Mouse (Mus musculus): ENCODE measurements around the gene Sfswap. TPM values are rescaled to one million over a fixed set of nuclear protein-coding genes. Genes with fewer than 3 reads are reported as not detected.
"Not testable (repeated sequence)": the region's sequence is repeated elsewhere in the genome, so short reads cannot be mapped to it uniquely, and the experiment has no call there.

Sfswap gene
- total RNA-seq (2022): 100 to 1,000 TPM in 1 of 4 experiments, 10 to 100 TPM in 3; 78.1 to 101 (median 87.3) TPM

GRCm38 (mm10) chr5:129500722-129501634, at the start of gene Sfswap:
Sfswap (plus strand) TSS chr5:129501221.
- peak; percentile 71 to 91 for DNase-seq (ENCODE audit: low spot score in 2 of 2)

- no peak for DNase-seq (ENCODE audit: low spot score in 2 of 2)
Measured at GRCm38 (mm10) chr5:129452561-129452960, 48.5 kb upstream of the Sfswap start.

- DNase-seq (ENCODE audit: low spot score in 2 of 2): peak; percentile 48 to 84
Measured at GRCm38 (mm10) chr5:129454802-129455528, 46.1 kb upstream of the Sfswap start.

GRCm38 (mm10) chr5:129455529-129455896, 45.5 kb upstream of the Sfswap start:
- DNase-seq (ENCODE audit: low spot score in 2 of 2): no peak

DNA sequence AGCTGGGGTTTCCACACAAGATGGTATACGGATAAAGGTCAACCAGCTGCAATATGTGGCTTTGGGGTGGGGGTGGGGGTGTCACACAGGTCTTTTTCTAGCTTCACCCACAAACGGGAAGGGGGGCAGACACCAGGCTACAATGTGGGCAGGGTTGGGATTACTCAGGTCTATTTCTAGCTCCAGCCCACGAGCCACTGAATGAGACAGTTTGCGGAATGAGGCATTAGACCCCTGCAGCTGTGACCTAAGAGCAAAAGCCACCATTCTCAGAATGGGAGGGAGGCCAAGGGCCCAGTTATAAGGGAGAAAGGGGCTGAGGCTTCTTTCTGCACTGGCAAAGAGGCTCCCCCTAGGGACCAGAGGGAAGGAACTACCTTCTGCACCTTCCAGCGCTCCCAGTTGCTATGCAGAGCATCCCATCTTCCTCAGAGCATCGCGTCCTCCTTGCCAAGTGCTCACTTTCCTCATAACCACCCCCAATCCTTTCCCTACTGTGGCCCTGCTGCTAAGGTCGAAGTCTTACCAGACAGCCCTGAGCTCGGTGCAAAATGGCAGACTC, 44.4 kb upstream of the Sfswap start:
- no peak for DNase-seq (ENCODE audit: low spot score in 2 of 2)

DNA sequence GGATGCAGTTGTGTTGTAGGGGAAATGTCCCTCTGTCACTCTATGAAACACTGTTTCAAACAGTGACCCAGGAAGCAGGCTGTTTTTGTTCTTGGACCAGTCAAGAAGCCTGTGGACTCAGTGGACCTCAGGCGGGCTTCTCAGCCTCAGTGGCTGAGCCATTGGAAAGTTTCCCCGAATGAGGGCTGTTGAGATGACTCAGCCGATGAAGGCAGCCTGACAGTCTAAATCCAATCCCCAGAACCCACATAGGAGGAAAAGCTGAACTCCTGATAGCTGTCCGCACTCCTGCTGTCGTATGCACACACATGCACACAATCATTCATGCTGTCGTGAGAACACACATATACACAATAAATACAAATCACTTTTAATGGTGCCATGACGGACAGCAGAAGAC, 42.9 kb upstream of the Sfswap start:
- DNase-seq (ENCODE audit: low spot score in 2 of 2): no peak

- no peak for DNase-seq (ENCODE audit: low spot score in 2 of 2)
Measured at GRCm38 (mm10) chr5:129458541-129458940, 42.5 kb upstream of the Sfswap start.

GRCm38 (mm10) chr5:129460798-129461476, 40.1 kb upstream of the Sfswap start:
- DNase-seq (ENCODE audit: low spot score in 2 of 2): peak in 1 of 2 experiments; percentile 18

GRCm38 (mm10) chr5:129463648-129464047, 37.4 kb upstream of the Sfswap start:
- not testable (repeated sequence) for DNase-seq (ENCODE audit: low spot score in 2 of 2)

GRCm38 (mm10) chr5:129465788-129466187, 35.2 kb upstream of the Sfswap start:
- peak in 1 of 2 experiments; percentile 79 for DNase-seq (ENCODE audit: low spot score in 2 of 2)

DNA sequence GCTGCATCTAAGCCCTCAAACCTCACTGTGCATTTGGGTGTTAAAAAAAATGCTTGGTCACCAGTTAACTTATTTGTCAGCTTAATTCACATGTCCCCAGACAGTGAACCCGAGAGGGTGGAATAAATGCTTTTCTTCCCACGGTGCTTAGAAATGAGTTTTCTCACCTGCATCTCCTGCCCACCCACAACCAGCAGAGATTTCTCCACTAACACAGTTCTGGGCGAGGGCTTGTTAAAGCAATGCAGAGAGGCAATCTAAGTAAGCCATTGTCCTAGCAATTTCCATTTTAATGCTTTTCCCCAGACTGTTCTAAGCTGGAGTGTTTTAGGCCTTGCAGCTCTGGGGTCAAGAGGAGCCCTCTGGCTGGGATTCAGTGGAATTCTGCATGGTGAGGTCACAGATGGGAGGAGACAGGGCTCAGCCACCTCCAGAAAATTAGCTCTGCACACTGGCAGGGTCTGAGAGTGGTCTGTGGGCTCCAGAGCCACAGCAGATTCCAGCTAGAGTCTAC, 25.4 kb upstream of the Sfswap start:
- DNase-seq (ENCODE audit: low spot score in 2 of 2): no peak

- DNase-seq (ENCODE audit: low spot score in 2 of 2): no peak
Measured at GRCm38 (mm10) chr5:129489879-129490278, 11.1 kb upstream of the Sfswap start.

DNA sequence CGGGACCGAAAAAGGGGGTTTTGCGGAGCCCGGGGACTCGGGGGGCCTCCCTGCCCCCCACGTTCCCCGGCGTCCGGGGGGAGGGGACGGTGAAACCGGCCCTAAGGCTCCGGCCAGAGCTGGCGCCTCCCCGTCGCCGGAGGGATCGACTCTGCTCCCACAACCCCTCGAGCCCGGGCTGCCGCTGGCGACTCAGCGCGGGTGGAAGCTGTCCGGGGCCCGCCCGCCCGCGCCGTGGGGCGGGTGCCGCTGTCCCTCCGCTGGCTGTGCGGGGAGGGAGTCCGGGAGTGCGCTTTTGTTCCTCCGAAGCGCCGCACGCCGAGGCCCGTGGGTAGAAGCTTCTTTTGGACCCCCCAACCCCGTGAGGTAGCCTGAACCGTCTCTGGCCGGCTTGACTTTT, 650 bp downstream of the Sfswap start:
- DNase-seq (ENCODE audit: low spot score in 2 of 2): no peak

GRCm38 (mm10) chr5:129506886-129507285, 5.9 kb downstream of the Sfswap start:
- DNase-seq (ENCODE audit: low spot score in 2 of 2): no peak

DNA sequence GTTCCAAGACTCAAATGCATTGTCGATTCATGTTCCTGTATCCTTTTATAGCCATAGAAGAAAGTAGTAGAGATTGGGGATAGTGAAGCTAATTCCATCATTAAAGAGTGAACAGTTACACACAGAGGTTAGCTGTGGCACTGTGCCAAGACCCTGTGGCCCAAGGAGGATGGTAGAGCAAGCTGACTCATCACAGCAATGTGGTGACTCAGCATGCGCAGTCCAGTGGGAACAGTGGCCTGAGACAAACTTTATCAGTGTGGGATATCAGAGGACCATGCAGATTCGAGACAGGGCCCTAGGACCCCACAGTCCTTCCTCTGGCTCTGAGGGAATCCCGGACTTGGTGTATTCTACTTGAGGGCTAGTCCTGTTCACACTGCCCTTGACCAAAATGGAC, 17.2 kb downstream of the Sfswap start:
- DNase-seq (ENCODE audit: low spot score in 2 of 2): no peak

- no peak for DNase-seq (ENCODE audit: low spot score in 2 of 2)
Measured at GRCm38 (mm10) chr5:129518786-129519185, 17.8 kb downstream of the Sfswap start.

GRCm38 (mm10) chr5:129519591-129519990, 18.6 kb downstream of the Sfswap start:
- no peak for DNase-seq (ENCODE audit: low spot score in 2 of 2)

DNA sequence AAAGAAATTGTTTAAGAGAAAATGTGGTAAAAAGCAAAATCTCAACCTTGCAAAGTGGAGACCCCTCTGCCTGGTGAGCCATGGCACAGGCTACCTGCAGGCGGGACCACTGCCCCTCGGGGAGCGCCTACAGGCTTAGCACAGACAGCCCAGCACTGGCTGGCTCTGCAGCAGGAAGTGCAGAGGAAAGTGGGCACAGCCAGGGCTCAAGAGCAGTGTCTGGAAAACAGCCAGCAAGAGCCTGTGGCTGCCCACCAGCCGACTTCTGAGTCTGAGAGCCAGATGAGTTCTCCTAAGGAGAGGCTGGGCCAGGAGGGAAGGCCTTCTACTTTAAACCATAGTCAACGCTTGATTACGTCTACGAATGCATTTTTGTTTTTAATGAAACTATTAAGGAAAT, 20.5 kb downstream of the Sfswap start:
- no peak for DNase-seq (ENCODE audit: low spot score in 2 of 2)

DNA sequence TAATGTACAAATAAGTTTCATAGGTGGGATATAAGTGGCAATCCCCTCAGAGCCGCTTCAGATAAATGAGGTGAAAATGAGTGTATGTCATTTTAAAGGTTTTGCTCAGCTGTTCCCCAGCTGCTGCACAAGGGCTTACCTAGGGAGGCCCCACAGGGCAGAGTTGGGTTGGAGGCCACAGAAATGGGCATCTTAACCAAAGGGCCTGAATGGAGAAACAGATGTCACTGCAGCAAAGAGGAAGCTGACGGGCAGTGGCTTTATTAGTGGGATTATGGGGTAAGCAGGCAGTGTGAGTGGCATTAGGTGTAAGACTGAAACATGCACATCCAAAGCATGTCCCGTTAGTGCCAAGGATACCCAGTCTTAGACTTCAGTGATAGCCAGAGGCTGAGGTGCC, 20.9 kb downstream of the Sfswap start:
- no peak for DNase-seq (ENCODE audit: low spot score in 2 of 2)

- no peak for DNase-seq (ENCODE audit: low spot score in 2 of 2)
Measured at GRCm38 (mm10) chr5:129523166-129523565, 22.1 kb downstream of the Sfswap start.

DNA sequence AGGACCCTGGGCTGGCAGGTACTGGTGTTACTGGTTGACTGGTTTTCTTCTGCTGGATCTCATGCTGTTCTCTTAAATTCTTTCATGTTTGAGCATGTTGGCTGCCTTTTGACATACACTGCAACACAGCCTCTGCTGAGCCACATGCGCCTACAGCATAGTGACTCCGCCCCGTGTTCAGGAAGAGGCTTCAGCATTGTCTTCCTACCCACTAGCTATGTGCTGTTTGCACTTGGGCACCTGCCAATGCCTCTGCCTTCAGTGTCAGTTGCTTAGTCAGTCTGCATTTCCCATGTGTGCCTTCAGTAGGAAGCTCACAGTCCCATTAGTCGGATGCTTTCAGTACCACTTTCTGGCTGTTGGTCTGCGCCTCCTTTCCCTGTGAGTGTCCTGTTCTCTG, 23.7 kb downstream of the Sfswap start:
- DNase-seq (ENCODE audit: low spot score in 2 of 2): peak in 1 of 2 experiments; percentile 64

Measured in left cerebral cortex, adult 8-10 months (tissue).